Mouse (Mus musculus): ENCODE measurements at regions not wholly inside any gene's neighbourhood (a gene's known extent, or its start where the extent isn't known, plus 50 kb on each side); places are given as distances from the start of the nearest gene placed in this dataset.

- WGBS: 42% methylated on average over 3 of the region's 3 CpGs
- Histone ChIP-seq H3K4me3 (replicated peaks; ENCODE audit: extremely low read depth, low read depth, low read length) (no peak overlapping the region), H3K4me1 (ENCODE audit: control insufficient read depth, insufficient read depth, low read length) (no peaks in the 10 kb centered on the region)
- DNase-seq: no peak
- TF ChIP-seq POLR2A (IDR thresholded peaks at IDR 0.05; ENCODE audit: borderline replicate concordance, extremely low read depth, low read depth, low read length) (no peak), CTCF (IDR thresholded peaks at IDR 0.05; ENCODE audit: insufficient read depth, low read length) (no peak)
Measured at GRCm38 (mm10) chr11:17591780-17592487, 334.6 kb downstream of the C1d start.

GRCm38 (mm10) chr11:17603726-17604493 is 346.5 kb downstream of the C1d start:
- H3K4me3 ChIP-seq (replicated peaks; ENCODE audit: extremely low read depth, low read depth, low read length): no peak overlapping the region
- WGBS: 66% methylated on average over 6 of the region's 6 CpGs
- no peak for DNase-seq
- no peaks in the 10 kb centered on the region for H3K4me1 ChIP-seq (ENCODE audit: control insufficient read depth, insufficient read depth, low read length)
- TF ChIP-seq POLR2A (IDR thresholded peaks at IDR 0.05; ENCODE audit: borderline replicate concordance, extremely low read depth, low read depth, low read length) (no peak), CTCF (IDR thresholded peaks at IDR 0.05; ENCODE audit: insufficient read depth, low read length) (no peak)

GRCm38 (mm10) chr11:17620462-17621248 is 333.0 kb downstream of the Etaa1 start:
- Histone ChIP-seq H3K4me1 (ENCODE audit: control insufficient read depth, insufficient read depth, low read length) (no peaks in the 10 kb centered on the region), H3K4me3 (replicated peaks; ENCODE audit: extremely low read depth, low read depth, low read length) (no peak overlapping the region)
- no peak for DNase-seq
- WGBS: 54% methylated on average over 3 of the region's 3 CpGs
- no peak for TF ChIP-seq POLR2A (IDR thresholded peaks at IDR 0.05; ENCODE audit: borderline replicate concordance, extremely low read depth, low read depth, low read length)
- TF ChIP-seq CTCF (IDR thresholded peaks at IDR 0.05; ENCODE audit: insufficient read depth, low read length): no peak

GRCm38 (mm10) chr11:17629541-17630171 is 324.0 kb downstream of the Etaa1 start:
- Histone ChIP-seq H3K4me3 (replicated peaks; ENCODE audit: extremely low read depth, low read depth, low read length) (no peak overlapping the region), H3K4me1 (ENCODE audit: control insufficient read depth, insufficient read depth, low read length) (no peaks in the 10 kb centered on the region; the same call in 1 of the 2 replicates)
- DNase-seq: no peak
- 76% methylated on average over 2 of the region's 2 CpGs for WGBS
- no peak for TF ChIP-seq POLR2A (IDR thresholded peaks at IDR 0.05; ENCODE audit: borderline replicate concordance, extremely low read depth, low read depth, low read length)
- no peak for TF ChIP-seq CTCF (IDR thresholded peaks at IDR 0.05; ENCODE audit: insufficient read depth, low read length)

GRCm38 (mm10) chr11:17630172-17630553 is 323.5 kb downstream of the Etaa1 start:
- no CpG with 5 or more reads among the region's 1 CpGs for WGBS
- TF ChIP-seq CTCF (IDR thresholded peaks at IDR 0.05; ENCODE audit: insufficient read depth, low read length): no peak

GRCm38 (mm10) chr11:17637158-17637557 is 316.5 kb downstream of the Etaa1 start:
- no peaks in the 10 kb centered on the region for H3K4me1 ChIP-seq (ENCODE audit: control insufficient read depth, insufficient read depth, low read length)
- TF ChIP-seq CTCF (IDR thresholded peaks at IDR 0.05; ENCODE audit: insufficient read depth, low read length) (no peak), POLR2A (IDR thresholded peaks at IDR 0.05; ENCODE audit: borderline replicate concordance, extremely low read depth, low read depth, low read length) (no peak)

More at GRCm38 (mm10) chr11:17630172-17630553, 323.5 kb downstream of the Etaa1 start:
- Histone ChIP-seq H3K4me3 (replicated peaks; ENCODE audit: extremely low read depth, low read depth, low read length) (no peak overlapping the region), H3K4me1 (ENCODE audit: control insufficient read depth, insufficient read depth, low read length) (no peaks in the 10 kb centered on the region; the same call in 1 of the 2 replicates)
- DNase-seq: no peak

GRCm38 (mm10) chr11:17639922-17640321 is 313.8 kb downstream of the Etaa1 start:
- H3K4me1 ChIP-seq (ENCODE audit: control insufficient read depth, insufficient read depth, low read length): no peaks in the 10 kb centered on the region
- DNase-seq: no peak

More at GRCm38 (mm10) chr11:17637158-17637557, 316.5 kb downstream of the Etaa1 start:
- no peak overlapping the region for H3K4me3 ChIP-seq (replicated peaks; ENCODE audit: extremely low read depth, low read depth, low read length)
- 72% methylated on average over 3 of the region's 3 CpGs for WGBS
- DNase-seq: no peak

GRCm38 (mm10) chr11:17647441-17647840 is 306.2 kb downstream of the Etaa1 start:
- H3K4me3 ChIP-seq (replicated peaks; ENCODE audit: extremely low read depth, low read depth, low read length): no peak overlapping the region
- DNase-seq: no peak
- TF ChIP-seq POLR2A (IDR thresholded peaks at IDR 0.05; ENCODE audit: borderline replicate concordance, extremely low read depth, low read depth, low read length): no peak
- no peak for TF ChIP-seq CTCF (IDR thresholded peaks at IDR 0.05; ENCODE audit: insufficient read depth, low read length)
- no peaks in the 10 kb centered on the region for H3K4me1 ChIP-seq (ENCODE audit: control insufficient read depth, insufficient read depth, low read length)

More at GRCm38 (mm10) chr11:17639922-17640321, 313.8 kb downstream of the Etaa1 start:
- H3K4me3 ChIP-seq (replicated peaks; ENCODE audit: extremely low read depth, low read depth, low read length): no peak overlapping the region
- TF ChIP-seq POLR2A (IDR thresholded peaks at IDR 0.05; ENCODE audit: borderline replicate concordance, extremely low read depth, low read depth, low read length) (no peak), CTCF (IDR thresholded peaks at IDR 0.05; ENCODE audit: insufficient read depth, low read length) (no peak)
- WGBS: 57% methylated on average over 7 of the region's 7 CpGs

Measured in lung, adult 2 months (tissue).